Mouse (Mus musculus): ENCODE measurements around the gene Nrxn3.

Nrxn3 gene

GRCm38 (mm10) chr12:89553223-89553880 lies 830.7 kb downstream of the Nrxn3 start:
- peak; percentile 17 for DNase-seq

- DNase-seq = no peak
These were observed 831.5 kb downstream of the Nrxn3 start for GRCm38 (mm10) chr12:89554171-89554570.

GRCm38 (mm10) chr12:89554740-89555430 lies 832.2 kb downstream of the Nrxn3 start:
- peak; percentile 28 for DNase-seq

- no peak for DNase-seq
These were observed 836.2 kb downstream of the Nrxn3 start for GRCm38 (mm10) chr12:89558921-89559320.

GRCm38 (mm10) chr12:89561989-89562565 lies 839.4 kb downstream of the Nrxn3 start:
- no peak for DNase-seq

GRCm38 (mm10) chr12:89568723-89569377 lies 846.2 kb downstream of the Nrxn3 start:
- no peak for DNase-seq

- DNase-seq = no peak
These were observed 869.8 kb downstream of the Nrxn3 start for GRCm38 (mm10) chr12:89592459-89592858.

GRCm38 (mm10) chr12:89613670-89614069 lies 891.0 kb downstream of the Nrxn3 start:
- DNase-seq = no peak

GRCm38 (mm10) chr12:89625746-89626145 lies 903.1 kb downstream of the Nrxn3 start:
- no peak for DNase-seq

GRCm38 (mm10) chr12:89640046-89640445 lies 917.4 kb downstream of the Nrxn3 start:
- DNase-seq = no peak

GRCm38 (mm10) chr12:89641460-89641859 lies 918.8 kb downstream of the Nrxn3 start:
- DNase-seq = no peak

GRCm38 (mm10) chr12:89653211-89653610 lies 930.5 kb downstream of the Nrxn3 start:
- no peak for DNase-seq

- DNase-seq = peak; percentile 9
These were observed 938.5 kb downstream of the Nrxn3 start for GRCm38 (mm10) chr12:89661219-89661618.

- DNase-seq = no peak
These were observed 946.2 kb downstream of the Nrxn3 start for GRCm38 (mm10) chr12:89668856-89669255.

GRCm38 (mm10) chr12:89672819-89673218 lies 950.1 kb downstream of the Nrxn3 start:
- DNase-seq = no peak

- no peak for DNase-seq
These were observed 963.0 kb downstream of the Nrxn3 start for GRCm38 (mm10) chr12:89685633-89686032.

- no peak for DNase-seq
These were observed 966.4 kb downstream of the Nrxn3 start for GRCm38 (mm10) chr12:89689086-89689485.

- peak; percentile 4 for DNase-seq
These were observed 976.8 kb downstream of the Nrxn3 start for GRCm38 (mm10) chr12:89699469-89699868.

- DNase-seq = peak; percentile 7
These were observed 978.3 kb downstream of the Nrxn3 start for GRCm38 (mm10) chr12:89700937-89701458.

- DNase-seq = no peak
These were observed 980.3 kb downstream of the Nrxn3 start for GRCm38 (mm10) chr12:89702931-89703330.

GRCm38 (mm10) chr12:89707913-89708312 lies 985.2 kb downstream of the Nrxn3 start:
- DNase-seq = no peak

- DNase-seq = no peak
These were observed 987.8 kb downstream of the Nrxn3 start for GRCm38 (mm10) chr12:89710459-89710858.

GRCm38 (mm10) chr12:89711791-89712190 lies 989.1 kb downstream of the Nrxn3 start:
- no peak for DNase-seq
